Mouse (Mus musculus) stomach, postnatal 0 days (tissue): ENCODE measurements around the gene Nup210l.

Experiments
- CTCF ChIP-seq: IDR thresholded peaks from 2 replicates; pipeline ENCODE4 v1.5.1; 2016; ENCODE audit warnings: antibody characterized with exemption, low read depth, mild to moderate bottlenecking, moderate library complexity
- EP300 ChIP-seq: optimal IDR thresholded peaks from 2 replicates; pipeline ENCODE3; 2016; ENCODE audit warnings: antibody characterized with exemption

DNA sequence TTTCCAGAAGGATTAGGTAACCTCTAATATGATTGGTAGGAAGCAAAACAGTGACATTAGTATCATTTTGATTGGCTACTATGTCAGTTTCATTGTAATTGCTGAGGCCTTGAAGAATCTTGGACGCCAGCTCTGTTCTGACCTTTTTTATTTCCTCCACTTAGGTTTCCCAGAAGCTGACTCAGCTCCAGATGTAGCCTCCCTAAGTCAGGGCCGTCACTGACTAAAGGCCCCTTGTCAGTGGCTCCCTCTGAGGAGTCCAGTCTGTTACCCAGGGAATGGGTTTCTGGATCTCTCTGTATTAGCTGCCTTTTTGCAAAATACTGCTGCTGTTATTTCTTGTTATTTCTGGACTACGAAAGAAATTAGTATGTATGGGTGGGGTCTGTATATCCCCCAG is 11.6 kb downstream of the Nup210l start:
- TF ChIP-seq CTCF (no peak), EP300 (no peak)
